Mouse (Mus musculus) hindbrain, embryonic 14.5 days (tissue): Measurements from ENCODE around the gene Csnk2b. TPM values are rescaled to one million over a fixed set of nuclear protein-coding genes. Genes with fewer than 3 reads are reported as not detected.

Experiments used
- ATAC-seq: fragments of 200-750 bp; cut with Nextera tagmentation; 2 replicates; pipeline ENCODE4 v1.8.0; 2017; ENCODE audit warnings: moderate number of reproducible peaks, mild to moderate bottlenecking, moderate TSS enrichment, moderate library complexity; ENCODE audit not compliant: low FRiP score
- DNase-seq: peaks from one replicate; pipeline ENCODE4 v3.0.0-alpha.2; 2015; ENCODE audit warnings: low spot score
- H3K27ac ChIP-seq: fragments of 300-500 bp; sonication (generic); 2 replicates; pipeline ENCODE4 v1.5.1; 2014; ENCODE audit warnings: mild to moderate bottlenecking, moderate library complexity
- H3K27me3 ChIP-seq: fragments of 300-500 bp; sonication (generic); 2 replicates; pipeline ENCODE4 v1.6.1; 2014; ENCODE audit warnings: mild to moderate bottlenecking, low read length, mixed read lengths; ENCODE audit not compliant: control insufficient read depth, insufficient read depth
- H3K36me3 ChIP-seq: fragments of 300-500 bp; sonication (generic); replicated peaks from 2 replicates; pipeline ENCODE4 v1.6.1; 2014; ENCODE audit not compliant: control insufficient read depth, insufficient read depth
- H3K4me1 ChIP-seq: fragments of 300-500 bp; sonication (generic); replicated peaks from 2 replicates; pipeline ENCODE4 v1.6.1; 2014; ENCODE audit warnings: antibody characterized with exemption, low read length, mixed read lengths; ENCODE audit not compliant: control insufficient read depth, insufficient read depth
- H3K4me2 ChIP-seq: fragments of 300-500 bp; sonication (generic); replicated peaks from 2 replicates; pipeline ENCODE4 v1.6.1; 2014; ENCODE audit warnings: mild to moderate bottlenecking, moderate library complexity
- H3K4me3 ChIP-seq: fragments of 300-500 bp; sonication (generic); replicated peaks from 2 replicates; pipeline ENCODE4 v1.5.1; 2014; ENCODE audit warnings: mild to moderate bottlenecking, low read length
- H3K9ac ChIP-seq: fragments of 300-500 bp; sonication (generic); 2 replicates; pipeline ENCODE4 v1.6.1; 2014
- H3K9me3 ChIP-seq: fragments of 300-500 bp; sonication (generic); 2 replicates; pipeline ENCODE4 v1.6.1; 2016; ENCODE audit warnings: low read length; ENCODE audit not compliant: control insufficient read depth
- WGBS: fragments of 180-500 bp; shearing (Covaris S2); extraction: QIAGEN DNeasy Blood & Tissue Kit; methylation state at CpG from one replicate; pipeline ENCODE4 v1.1.7; 2014; 5-methylcytosine and 5-hydroxymethylcytosine counted together
- polyA plus RNA-seq: library from polyadenylated mRNA; unstranded; fragments of >200 nt; fragmentation: Nextera tagmentation; extraction: Ambion mirVana; gene quantifications from 2 replicates; pipeline ENCODE4 v1.2.1, GENCODE M21; 2014

Gene Csnk2b
- polyA plus RNA-seq, 1 experiment from 2014 or later: 321 TPM

GRCm38 (mm10) chr17:35139269-35139668 lies 17.4 kb upstream of the Csnk2b start:
- Histone ChIP-seq H3K9ac (no peak overlapping the region), H3K4me3 (no peak overlapping the region), H3K27ac (no peak overlapping the region), H3K9me3 (no peaks in the 10 kb centered on the region), H3K27me3 (no peaks in the 10 kb centered on the region), H3K36me3 (peaks cover 61% of the 10 kb centered on the region), H3K4me2 (no peak overlapping the region), H3K4me1 (peaks cover 20% of the 10 kb centered on the region)
- ATAC-seq (no peak), DNase-seq (no peak)
- 96% methylated on average over 3 of the region's 3 CpGs for WGBS

DNA sequence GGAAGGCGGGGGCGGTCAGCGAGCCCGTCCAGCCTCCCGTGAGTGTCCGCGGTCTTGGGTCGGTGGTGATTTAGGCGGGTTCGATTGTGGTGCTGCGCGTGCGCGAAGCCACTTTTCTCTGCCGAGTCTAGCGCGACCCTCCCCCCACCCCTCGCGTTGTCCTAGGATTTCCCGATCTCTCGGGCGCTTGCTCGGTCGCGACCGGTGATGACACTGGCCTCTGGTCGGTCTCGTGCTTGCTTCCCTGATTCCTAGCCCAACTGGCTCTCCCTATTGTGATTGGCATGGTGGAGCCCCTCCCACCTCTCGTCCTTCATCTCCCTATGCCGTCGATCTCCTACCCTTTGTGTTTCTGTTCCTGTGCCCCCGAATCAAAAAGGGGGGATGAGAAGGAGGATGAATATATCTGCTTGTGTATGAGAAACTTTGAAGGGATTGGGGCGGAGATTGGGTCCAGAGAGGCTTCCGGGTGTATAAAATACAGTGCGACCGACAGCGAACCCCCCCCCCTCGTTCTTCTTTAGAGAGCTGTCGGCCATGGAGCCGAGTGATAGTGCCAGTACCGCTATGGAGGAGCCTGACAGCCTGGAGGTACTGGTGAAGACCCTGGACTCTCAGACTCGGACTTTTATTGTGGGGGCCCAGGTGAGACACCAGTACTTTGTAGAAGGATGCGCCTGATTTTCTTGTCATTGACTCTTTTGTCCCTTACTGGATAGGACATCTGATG lies 13.9 kb upstream of the Csnk2b start:
- peak overlapping the region; percentile 78 for H3K4me3 ChIP-seq
- peak overlapping the region; percentile 90 for H3K4me2 ChIP-seq
- H3K36me3 ChIP-seq: peaks cover 28% of the 10 kb centered on the region
- no peak for DNase-seq
- peak overlapping the region; percentile 93 for H3K27ac ChIP-seq
- H3K9ac ChIP-seq: peak overlapping the region; percentile 90
- H3K9me3 ChIP-seq: no peaks in the 10 kb centered on the region
- no peaks in the 10 kb centered on the region for H3K27me3 ChIP-seq
- peak; percentile 67 for ATAC-seq
- H3K4me1 ChIP-seq: peaks cover 20% of the 10 kb centered on the region
- under 1% methylated on average over 43 of the region's 43 CpGs for WGBS

DNA sequence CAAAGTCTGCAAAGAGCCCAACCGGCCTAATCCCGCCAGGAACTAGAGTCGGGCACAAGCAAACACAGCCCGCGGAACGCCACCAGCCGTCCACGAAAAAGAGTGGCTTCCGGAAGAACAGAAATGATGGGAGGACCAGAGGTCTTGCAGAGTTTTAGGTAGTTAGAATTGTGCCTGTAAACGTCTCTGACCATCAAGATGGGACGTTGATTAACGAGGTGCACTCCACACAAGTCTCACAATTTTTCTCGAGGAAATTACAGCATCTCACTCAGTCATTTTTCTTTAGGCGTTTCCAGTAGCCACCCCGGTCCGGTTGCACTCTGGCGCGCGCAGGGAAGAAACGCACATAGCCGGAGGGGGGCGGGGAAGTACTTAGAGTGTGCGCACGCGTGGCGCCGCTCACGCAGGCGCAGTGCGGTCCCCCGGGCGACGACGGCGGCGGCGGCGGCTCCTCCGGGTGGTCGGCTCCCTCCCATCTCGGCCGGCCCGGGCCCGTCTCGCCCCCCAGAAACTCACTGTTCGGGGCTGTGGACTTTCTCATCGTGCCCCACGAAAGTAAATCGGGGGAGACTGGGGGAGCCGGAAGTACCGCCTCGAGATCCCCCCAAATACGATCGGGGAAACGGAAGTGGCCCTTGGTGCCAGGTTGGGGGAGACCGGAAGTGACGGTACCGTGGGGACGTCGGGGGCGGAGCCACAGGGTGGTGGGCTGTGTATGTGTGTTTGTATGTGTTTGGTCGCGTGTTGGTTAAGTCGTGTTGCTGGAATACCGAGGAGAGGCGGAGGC lies 13.1 kb upstream of the Csnk2b start, which contains the start of gene Bag6:
Bag6 (plus strand) TSS at position 378 of the 790 bp plus-strand sequence.
- ATAC-seq (peak; percentile 95), DNase-seq (peak; percentile 97)
- H3K9me3 ChIP-seq: no peaks in the 10 kb centered on the region
- H3K27me3 ChIP-seq: no peaks in the 10 kb centered on the region
- peaks cover 20% of the 10 kb centered on the region for H3K4me1 ChIP-seq
- under 1% methylated on average over 66 of the region's 66 CpGs for WGBS
- H3K27ac ChIP-seq: peak within 1 kb of the TSS; percentile 93
- peak within 1 kb of the TSS; percentile 90 for H3K9ac ChIP-seq
- H3K4me3 ChIP-seq: peak within 1 kb of the TSS; percentile 78
- peaks cover 28% of the 10 kb centered on the region for H3K36me3 ChIP-seq
- peak within 1 kb of the TSS; percentile 90 for H3K4me2 ChIP-seq

DNA sequence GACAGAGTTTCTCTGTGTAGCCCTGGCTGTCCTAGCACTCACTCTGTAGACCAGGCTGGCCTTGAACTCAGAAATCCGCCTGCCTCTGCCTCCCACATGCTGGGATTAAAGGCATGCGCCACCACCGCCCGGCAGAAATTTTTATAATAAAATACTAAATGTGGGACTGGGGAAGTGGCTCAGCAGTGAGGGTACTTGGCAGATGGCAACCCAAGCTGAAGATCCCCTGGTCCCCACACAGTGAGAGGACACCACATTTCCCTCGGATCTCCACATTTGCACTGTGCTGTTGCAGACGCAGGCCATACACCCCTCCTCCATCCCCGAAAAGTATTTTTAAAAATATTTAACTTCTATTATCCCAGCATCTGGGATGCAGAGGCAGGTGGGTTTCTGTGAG lies 11.7 kb upstream of the Csnk2b start:
- Histone ChIP-seq H3K4me2 (no peak overlapping the region), H3K9me3 (no peaks in the 10 kb centered on the region), H3K36me3 (peaks cover 23% of the 10 kb centered on the region), H3K27me3 (no peaks in the 10 kb centered on the region), H3K9ac (no peak overlapping the region), H3K27ac (no peak overlapping the region), H3K4me1 (peaks cover 20% of the 10 kb centered on the region), H3K4me3 (no peak overlapping the region)
- 96% methylated on average over 7 of the region's 7 CpGs for WGBS
- DNase-seq (no peak), ATAC-seq (no peak)

GRCm38 (mm10) chr17:35132174-35132560 lies 10.3 kb upstream of the Csnk2b start:
- WGBS: 78% methylated on average over 3 of the region's 3 CpGs
- peaks cover 13% of the 10 kb centered on the region for H3K4me1 ChIP-seq
- no peak overlapping the region for H3K27ac ChIP-seq
- no peak for ATAC-seq
- peaks cover 19% of the 10 kb centered on the region; the same call in 1 of the 2 replicates for H3K36me3 ChIP-seq
- no peak overlapping the region for H3K9ac ChIP-seq
- H3K27me3 ChIP-seq: no peaks in the 10 kb centered on the region
- no peak for DNase-seq
- H3K4me2 ChIP-seq: no peak overlapping the region
- H3K9me3 ChIP-seq: no peaks in the 10 kb centered on the region
- H3K4me3 ChIP-seq: no peak overlapping the region

- Histone ChIP-seq H3K4me1 (peaks cover 13% of the 10 kb centered on the region), H3K4me3 (no peak within 1 kb of the TSS), H3K9ac (no peak within 1 kb of the TSS), H3K36me3 (peaks cover 19% of the 10 kb centered on the region; the same call in 1 of the 2 replicates), H3K27me3 (no peaks in the 10 kb centered on the region), H3K9me3 (no peaks in the 10 kb centered on the region), H3K27ac (no peak within 1 kb of the TSS), H3K4me2 (no peak within 1 kb of the TSS)
- DNase-seq: no peak
- 84% methylated on average over 15 of the region's 15 CpGs for WGBS
- no peak for ATAC-seq
These were observed 9.8 kb upstream of the Csnk2b start, which contains the start of gene Apom for GRCm38 (mm10) chr17:35131500-35132173. Gene Apom (minus strand): TSS chr17:35132050.

GRCm38 (mm10) chr17:35131038-35131437 lies 9.2 kb upstream of the Csnk2b start:
- Histone ChIP-seq H3K36me3 (peaks cover 19% of the 10 kb centered on the region; the same call in 1 of the 2 replicates), H3K4me3 (no peak overlapping the region), H3K9me3 (no peaks in the 10 kb centered on the region), H3K4me1 (peaks cover 9% of the 10 kb centered on the region), H3K27ac (no peak overlapping the region), H3K4me2 (no peak overlapping the region), H3K27me3 (no peaks in the 10 kb centered on the region), H3K9ac (no peak overlapping the region)
- DNase-seq (no peak), ATAC-seq (no peak)
- 87% methylated on average over 8 of the region's 8 CpGs for WGBS

- no peak for DNase-seq
- H3K4me1 ChIP-seq: peaks cover 9% of the 10 kb centered on the region
- no peak overlapping the region for H3K4me2 ChIP-seq
- H3K9ac ChIP-seq: no peak overlapping the region
- no peaks in the 10 kb centered on the region for H3K9me3 ChIP-seq
- 73% methylated on average over 11 of the region's 11 CpGs for WGBS
- no peaks in the 10 kb centered on the region for H3K27me3 ChIP-seq
- no peak overlapping the region for H3K4me3 ChIP-seq
- H3K27ac ChIP-seq: no peak overlapping the region
- ATAC-seq: no peak
- peaks cover 30% of the 10 kb centered on the region for H3K36me3 ChIP-seq
These were observed 7.1 kb upstream of the Csnk2b start for GRCm38 (mm10) chr17:35128996-35129395.

GRCm38 (mm10) chr17:35127017-35127416 lies 5.2 kb upstream of the Csnk2b start:
- Histone ChIP-seq H3K9ac (peak overlapping the region; percentile 80), H3K9me3 (no peaks in the 10 kb centered on the region), H3K27me3 (no peaks in the 10 kb centered on the region), H3K4me3 (peak overlapping the region; percentile 54), H3K4me1 (peaks cover 15% of the 10 kb centered on the region), H3K4me2 (peak overlapping the region; percentile 53), H3K27ac (no peak overlapping the region), H3K36me3 (peaks cover 39% of the 10 kb centered on the region)
- 70% methylated on average over 13 of the region's 13 CpGs for WGBS
- no peak for ATAC-seq
- no peak for DNase-seq
